Mouse (Mus musculus): ENCODE measurements around the gene Ifna2.

The Ifna2 gene

DNA sequence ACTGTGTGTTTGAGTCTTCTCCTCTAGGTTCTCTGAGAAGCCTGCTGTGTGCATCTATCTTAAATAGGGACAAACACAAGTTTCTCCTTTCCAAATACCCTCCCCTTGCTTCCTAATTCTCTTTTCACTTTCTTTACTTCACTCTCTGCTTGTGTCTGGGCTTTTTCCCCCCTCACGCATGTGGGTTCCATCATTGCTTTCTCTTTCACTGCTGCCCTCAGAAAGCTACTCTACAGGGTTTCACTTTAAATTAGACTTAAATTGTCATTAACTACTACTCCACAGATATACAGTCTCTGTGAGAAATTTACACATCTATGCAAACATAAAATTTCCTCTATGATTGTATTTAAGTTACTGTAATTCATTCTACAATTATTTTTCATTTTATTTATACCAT, at the start of gene Ifna2:
Gene Ifna2 (minus strand): TSS at position 101 of the 400 bp plus-strand sequence.
- DNase-seq (ENCODE audit: extremely low read depth, insufficient read length, low spot score): no peak

DNA sequence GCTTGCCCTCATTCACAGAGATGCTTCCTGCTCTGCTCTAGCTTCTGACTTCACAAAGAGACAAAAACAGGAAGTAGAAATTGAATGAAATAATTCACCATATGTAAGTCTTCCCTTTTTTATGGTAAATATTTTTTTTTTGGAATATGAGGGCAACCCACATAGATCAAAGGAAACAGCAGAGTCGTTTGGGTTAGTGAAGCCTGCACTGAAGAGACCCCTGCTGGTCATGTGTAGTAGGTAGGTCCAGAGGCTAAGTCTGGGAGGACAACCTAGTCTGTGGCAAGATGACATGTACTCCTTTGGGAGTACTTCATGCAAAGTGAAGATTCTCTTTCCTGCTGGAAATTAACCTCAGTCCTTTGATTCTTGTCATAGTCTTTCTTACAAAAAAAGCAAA, 43.6 kb upstream of the Ifna2 start:
- DNase-seq (ENCODE audit: extremely low read depth, insufficient read length, low spot score): no peak

DNA sequence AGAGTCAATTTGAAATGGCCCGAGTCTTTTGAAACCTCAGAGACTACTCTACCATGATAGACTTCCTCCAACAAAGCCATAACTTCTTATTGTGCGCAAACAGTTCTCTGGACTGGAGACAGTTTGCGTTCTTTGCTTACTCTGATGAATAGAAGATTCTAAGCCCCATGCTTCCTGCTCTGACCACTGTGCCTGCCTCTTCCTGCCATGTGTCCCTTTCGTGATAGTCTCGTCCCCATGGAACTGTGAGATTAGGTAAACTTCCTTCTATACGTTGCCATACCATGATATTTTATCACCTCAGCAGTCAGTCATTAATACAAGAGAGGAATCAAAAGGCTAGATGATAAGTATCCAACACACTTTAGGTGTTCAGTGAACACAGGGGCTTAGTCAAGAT, 43.0 kb upstream of the Ifna2 start:
- DNase-seq (ENCODE audit: extremely low read depth, insufficient read length, low spot score): no peak

DNA sequence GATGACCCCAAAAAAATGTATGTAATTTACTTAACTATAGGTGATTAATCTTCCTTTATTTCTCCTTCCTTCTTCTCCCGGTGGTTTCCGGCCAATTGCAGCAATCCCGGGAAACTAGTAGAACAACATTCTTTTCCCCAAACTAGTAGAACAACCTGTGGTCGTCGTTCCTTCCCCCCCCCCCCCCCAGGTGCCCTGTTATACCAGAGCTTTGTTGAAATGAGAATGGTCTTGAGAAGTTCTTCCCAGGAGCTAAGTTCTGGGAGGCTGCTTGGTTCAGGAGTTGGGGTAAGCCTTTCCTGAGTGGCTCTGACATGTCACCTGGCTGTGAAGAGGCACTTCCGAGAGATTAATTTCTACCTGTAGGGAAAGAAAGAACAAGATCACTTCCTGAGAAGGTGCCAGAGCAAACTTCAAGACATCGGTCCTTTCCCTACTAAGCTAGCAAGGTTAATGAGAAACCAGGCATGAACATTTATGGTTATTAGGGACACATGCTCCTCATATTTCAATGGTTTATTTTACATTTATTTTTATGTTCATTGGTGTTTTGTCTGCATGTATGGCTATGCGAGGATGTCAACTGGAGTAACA, 39.9 kb upstream of the Ifna2 start:
- no peak for DNase-seq (ENCODE audit: extremely low read depth, insufficient read length, low spot score)

DNA sequence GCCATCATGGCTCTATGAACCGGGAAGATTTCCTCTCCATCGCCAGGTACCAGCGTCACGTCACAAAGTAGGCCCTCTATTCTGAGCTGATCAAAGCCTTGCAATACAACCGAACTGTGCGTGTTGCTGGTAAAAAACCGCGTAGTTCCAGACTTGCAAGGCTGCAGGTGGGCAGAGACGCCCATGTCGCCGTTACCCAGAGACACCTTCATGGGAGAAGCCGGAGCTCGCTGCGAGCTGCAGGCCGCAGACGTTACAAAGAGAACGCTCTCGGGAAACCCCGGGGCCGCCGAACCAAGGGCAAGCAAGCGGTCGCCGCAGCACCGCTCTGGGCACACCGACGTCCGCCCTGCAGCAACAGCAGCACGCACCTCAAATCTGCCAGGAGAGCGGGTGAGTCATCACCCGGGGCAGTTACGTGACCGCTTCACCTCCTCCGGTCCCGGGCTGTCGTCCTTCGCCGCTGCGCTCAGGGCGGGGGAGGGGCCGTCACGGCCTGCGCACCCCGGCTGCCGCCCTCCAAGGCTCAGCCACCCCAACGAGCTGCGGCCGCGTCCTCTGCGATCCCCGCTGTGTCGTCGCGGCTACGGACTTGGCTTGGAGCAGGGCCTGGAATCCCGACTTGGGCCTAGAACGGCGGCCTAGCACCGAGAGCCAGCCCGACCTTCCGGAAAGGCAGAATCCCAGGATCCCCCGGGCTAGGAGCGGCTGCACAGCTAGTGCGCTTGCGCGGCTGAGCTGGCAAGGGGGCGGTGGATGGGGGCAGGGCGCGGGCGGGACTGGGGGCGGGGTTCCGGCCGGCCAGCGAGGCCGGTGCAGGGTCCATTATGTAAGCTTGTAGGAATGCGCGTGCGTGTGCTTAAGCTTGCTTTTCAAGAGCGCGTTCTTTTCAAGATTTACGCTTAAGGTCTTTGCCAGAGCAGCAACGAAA, 38.3 kb upstream of the Ifna2 start, which contains the start of the genes Gm26566 and Klhl9:
Gene Gm26566 (plus strand): TSS at position 15 of the 931 bp plus-strand sequence.
Gene Klhl9 (minus strand): TSS at position 675 of the 931 bp plus-strand sequence.
- DNase-seq (ENCODE audit: extremely low read depth, insufficient read length, low spot score): peak; percentile 98

DNA sequence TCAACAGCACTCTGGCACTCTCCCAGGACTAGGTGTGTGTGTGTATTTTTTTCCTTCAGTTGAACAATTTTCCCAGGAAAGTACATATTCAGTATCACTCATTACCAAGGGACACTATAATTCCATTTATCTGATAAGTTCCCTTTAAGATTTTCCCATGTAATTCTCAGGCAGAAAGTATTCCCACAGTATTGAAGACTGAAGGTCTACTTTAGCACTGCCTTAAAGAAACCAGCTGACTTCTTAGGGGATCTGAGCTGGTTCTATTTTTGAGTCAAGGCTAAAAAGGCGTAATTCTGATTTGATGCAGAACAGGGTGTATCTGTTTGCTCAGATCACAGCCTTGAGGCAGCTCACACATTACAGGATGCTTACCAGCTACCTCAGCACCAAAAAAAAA, 35.0 kb upstream of the Ifna2 start:
- DNase-seq (ENCODE audit: extremely low read depth, insufficient read length, low spot score): no peak

DNA sequence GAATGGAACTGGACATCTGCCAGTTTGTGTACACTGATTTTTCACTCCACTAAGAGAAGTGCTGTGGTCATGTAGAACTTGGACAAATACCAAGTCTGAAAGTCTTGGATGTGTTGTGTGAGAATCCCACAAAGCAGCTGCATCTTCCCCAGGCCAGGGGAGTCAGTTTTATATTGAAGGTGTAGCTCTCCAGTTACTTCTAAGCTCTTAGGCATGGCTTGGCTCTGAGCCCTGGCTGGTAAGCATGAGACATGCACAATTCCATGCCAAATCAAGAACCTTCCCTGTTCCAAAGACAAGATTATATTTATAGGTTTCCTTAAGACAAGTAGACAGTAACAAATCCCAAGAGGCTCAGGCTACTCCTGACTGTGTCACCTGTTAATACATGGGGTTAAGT, 31.3 kb upstream of the Ifna2 start:
- peak; percentile 63 for DNase-seq (ENCODE audit: extremely low read depth, insufficient read length, low spot score)

DNA sequence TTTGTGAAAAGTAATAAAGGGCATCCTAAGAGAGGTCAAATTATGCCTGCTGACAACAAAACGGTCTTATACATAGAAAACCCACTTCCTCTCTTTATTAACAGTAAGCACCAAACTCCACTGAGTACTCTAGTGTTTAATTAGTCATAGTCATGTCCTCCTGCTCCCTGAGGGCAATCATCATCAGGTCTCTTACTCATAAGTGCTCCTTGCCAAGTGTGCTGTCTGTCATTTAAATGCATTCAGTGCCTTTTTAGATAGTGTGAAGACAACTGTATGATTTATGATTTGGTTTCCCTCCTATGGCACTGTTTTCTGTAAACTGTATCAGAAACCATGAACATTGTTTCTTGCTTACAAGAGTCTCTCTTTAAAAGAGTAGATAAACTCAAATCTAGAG, 30.6 kb upstream of the Ifna2 start:
- DNase-seq (ENCODE audit: extremely low read depth, insufficient read length, low spot score): peak; percentile 53

DNA sequence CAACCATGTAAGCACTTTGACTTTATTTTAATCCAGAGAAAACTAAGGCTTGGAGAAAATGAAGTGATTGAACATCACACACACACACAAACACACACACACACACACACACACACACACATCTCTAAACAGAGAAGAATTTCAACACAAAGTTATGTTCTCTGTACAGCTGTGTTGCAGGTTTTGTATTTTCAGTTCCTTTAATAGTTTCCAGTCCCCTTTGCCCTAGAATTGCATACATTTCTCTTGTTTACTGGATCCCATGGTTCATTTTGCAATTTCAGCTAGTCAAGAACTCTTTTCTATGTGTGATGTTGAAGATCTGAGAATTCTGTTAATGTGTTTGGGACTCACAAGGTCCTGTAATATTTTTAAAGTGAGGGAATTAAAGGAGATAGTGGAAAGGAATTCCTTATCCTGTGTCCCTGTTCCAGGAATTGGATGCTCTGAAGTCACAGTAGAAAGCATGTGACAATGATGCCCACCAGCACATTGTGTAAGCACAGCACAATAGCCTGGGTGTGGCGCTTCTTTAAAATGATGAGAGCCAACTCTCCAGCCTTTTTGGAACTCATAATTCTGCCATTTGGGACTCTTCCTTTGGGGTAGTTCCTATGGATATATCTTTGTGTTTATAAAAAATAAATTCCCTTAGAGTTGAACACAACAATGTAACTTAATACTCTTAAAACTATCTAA, 23.6 kb upstream of the Ifna2 start:
- DNase-seq (ENCODE audit: extremely low read depth, insufficient read length, low spot score): no peak

DNA sequence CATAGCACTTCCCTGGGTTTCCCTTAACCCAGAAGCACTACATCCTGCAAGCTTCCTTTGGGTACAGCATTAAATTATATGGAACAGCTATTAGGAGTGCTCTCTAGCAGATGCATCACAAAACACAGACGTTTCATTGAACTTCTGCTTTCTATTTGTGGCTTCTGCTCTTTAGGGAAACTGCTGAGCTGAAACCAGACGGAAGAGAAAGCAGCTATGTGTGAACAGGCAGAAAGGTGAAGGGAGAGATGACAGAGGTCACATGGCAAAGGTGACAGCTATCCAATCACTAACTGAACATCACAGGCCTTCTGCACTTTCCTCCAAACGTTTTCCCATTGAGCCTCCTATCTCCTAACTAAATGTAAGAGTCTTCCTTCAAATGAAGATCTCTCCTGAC, 22.2 kb upstream of the Ifna2 start:
- no peak for DNase-seq (ENCODE audit: extremely low read depth, insufficient read length, low spot score)

DNA sequence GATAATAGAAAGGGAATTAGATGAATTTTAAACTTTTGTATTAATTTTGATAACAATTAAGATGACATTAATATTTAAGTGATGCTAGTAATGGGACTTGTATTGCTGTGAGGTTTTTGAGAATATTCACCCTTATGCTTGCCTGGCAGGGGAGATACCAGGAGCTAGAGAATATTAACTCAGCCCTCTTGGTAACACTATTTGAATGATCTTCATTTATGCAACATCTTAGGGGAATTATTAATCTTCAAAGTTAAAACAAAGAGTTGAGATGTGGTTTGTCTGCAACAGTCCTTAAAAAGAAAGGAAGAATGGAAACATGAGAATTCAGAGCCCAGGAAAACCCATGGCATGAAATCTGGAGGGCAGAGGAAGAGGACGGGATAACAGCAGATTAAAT, 15.6 kb upstream of the Ifna2 start:
- DNase-seq (ENCODE audit: extremely low read depth, insufficient read length, low spot score): no peak

DNA sequence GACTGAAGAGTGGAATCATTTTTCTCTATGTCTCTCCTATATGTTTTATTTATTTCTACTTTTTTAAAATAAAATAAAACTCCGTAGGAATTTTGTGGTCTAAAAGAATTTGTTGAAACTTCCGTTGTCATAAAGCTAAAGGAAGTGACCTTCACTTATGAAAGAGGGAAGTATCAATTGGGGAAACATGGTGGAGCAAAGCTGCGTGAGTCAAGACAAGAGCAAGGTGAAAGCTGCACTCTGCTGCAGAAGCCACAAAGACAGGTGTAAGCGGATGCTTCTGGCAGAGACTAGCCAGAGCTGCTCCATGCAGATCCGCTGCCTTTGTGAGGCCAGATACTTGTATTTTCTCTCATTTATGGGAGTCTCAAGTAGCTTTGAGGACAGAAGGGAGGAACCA, 15.1 kb upstream of the Ifna2 start:
- no peak for DNase-seq (ENCODE audit: extremely low read depth, insufficient read length, low spot score)

DNA sequence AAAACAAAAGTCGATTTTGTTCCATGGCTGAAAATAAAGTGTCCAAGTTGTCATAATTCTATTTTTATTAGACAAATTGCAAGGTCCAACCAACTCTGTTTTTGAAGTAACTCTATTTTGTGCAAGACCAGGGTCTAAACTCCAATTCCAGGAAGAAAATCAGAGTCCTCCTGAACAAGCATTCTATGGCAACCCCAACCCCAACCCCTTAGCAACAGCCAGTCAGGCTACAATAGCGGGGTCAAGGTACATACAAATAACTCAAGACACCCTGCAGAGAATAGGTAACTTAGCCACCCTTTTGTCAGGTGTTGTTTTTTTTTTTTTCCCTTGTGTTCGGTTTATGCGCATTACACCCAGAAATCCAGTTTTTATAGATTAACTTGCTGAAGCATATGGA, 14.0 kb upstream of the Ifna2 start:
- no peak for DNase-seq (ENCODE audit: extremely low read depth, insufficient read length, low spot score)

DNA sequence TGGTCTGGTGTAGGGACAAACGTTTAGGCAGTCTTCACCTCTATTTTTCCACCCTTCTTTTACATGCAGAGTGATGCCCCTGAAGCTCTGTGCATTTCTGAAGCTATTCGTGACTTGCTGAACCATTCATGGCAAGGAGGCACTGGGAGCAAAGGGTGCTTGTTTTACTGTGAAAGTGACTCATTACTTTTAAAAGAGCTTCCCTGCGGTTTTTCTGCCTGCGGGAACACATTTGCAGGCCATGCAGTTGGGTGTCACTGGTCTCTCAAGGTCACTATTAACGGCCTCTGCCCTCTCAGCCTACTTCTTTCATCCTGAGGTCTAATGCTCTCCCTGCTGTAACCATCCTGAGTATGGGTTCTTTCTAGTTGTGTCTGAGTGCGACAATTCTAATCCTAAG, 13.4 kb upstream of the Ifna2 start:
- no peak for DNase-seq (ENCODE audit: extremely low read depth, insufficient read length, low spot score)

DNA sequence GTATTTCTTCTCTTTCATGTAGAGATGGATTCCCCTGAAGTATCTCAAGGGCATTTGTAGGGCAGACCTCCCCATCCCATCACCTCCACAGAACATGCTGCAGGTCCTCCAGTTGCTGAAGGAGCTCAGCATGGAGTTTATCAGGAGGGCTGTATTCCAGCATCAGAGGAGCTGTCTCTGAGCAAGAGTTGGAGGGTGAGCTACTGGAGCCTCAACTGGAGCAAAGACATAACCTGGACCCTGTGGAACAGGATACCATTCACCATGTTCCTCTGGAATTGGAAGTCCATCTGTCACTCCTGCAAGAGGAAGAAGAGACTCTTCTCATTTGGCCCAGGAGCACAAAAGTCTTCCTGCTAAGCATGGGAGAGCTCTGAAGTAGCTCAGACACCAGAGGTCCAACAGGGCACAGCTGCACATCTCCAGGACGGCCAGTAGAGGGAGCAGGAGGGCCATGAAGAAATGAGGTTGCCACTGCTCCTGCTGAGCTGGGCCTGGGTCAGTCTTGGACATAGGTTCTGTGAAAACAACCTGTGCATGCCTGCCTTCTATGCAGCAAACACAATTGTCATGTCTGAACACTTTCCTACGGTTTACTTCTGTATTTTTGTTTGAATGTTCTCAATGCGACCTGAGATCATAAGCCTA, 12.6 kb upstream of the Ifna2 start:
- DNase-seq (ENCODE audit: extremely low read depth, insufficient read length, low spot score): no peak

DNA sequence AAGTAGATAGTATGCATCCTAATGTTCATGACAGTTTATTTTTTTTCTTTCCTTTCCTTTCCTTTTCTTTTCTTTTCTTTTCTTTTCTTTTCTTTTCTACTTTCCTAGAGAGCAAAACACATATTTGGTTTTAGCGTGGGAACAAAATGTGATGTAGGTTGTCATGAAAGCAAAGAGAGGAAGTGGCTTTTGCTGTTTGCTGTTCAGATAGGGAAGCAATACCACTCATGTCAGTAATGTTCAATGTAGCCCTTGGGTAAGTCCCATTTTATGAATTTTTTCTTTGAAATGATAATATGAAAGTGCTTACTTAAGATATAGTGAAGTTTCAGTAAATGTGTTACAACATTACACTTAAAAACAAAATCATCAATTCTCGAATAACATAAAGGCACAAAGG, 9.7 kb upstream of the Ifna2 start:
- DNase-seq (ENCODE audit: extremely low read depth, insufficient read length, low spot score): no peak

DNA sequence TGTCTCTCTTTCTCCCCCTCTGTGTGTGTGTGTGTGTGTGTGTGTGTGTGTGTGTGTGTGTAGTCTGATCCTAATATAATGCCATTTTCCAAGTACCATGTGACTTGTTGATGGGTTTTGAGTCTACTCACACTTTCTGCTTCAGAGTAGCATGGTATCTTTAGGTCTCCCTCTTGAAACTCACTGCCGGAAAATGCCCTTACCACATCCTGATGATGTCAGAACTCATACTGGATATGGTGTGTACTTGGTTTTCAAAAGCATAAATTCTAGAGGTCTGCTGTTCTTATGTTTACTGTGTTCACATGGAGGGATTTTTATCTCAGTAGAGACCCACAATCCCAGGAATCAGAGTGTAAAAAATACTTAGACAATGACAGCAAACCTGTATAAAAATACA, 8.8 kb upstream of the Ifna2 start:
- no peak for DNase-seq (ENCODE audit: extremely low read depth, insufficient read length, low spot score)

DNA sequence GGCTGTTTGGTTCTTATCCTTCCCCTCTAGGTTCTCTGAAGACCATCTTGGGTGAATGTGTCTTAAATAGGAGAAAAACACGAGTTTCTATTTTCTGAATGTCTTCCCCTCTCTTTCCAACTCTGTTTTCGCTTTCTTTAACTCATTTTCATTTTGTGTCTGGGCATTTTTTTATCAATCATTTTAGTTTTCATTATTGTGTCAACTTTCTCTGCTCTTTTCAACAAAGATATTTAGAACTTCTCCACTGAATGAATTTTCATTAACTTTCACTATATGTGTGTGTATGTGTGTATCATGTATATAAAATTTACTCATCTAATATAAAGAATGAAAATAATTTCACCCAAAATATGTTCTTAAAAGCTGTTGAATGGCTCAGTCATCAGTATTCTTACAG, 7.5 kb upstream of the Ifna2 start, which contains the start of gene Ifnab:
Gene Ifnab (minus strand): TSS at position 101 of the 400 bp plus-strand sequence.
- DNase-seq (ENCODE audit: extremely low read depth, insufficient read length, low spot score): no peak

DNA sequence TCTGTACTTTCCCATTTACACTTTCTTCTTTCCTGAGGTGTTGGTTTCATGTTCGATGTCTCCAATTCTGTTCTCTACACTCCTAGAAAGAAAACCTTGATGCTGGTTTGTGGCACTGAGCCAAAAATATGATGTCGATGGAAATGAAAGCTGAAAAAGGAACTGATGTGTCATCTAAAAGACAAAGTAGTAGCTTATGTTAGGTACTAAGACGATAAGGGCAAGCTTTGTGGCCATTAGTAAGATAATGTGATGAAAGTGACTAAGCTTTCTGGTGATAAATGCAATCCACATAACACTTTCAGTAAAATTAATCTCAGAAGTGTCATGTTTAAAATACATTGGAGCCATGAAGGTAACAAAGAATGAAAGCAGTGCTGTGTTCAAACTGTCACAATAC, 2.4 kb downstream of the Ifna2 start:
- DNase-seq (ENCODE audit: extremely low read depth, insufficient read length, low spot score): no peak

DNA sequence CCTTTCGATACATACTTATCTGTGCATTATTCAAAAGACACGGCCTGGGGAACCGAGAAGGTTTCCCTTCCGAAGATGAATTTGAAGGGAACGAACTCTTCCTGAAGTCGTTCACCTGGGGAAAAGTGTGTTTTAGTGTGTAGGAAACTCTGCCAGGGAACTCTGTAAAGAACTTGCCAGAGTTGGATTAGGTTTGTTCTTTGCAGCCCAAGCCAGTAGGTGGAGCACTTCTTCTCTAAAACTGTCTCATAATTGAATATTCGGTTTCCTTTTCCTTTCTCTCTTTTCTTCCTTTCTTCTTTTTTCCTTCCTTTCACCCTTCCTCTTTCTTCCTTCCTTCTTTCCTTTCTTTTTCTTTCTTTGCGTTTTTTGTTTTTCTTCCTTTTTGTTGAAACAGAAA, 3.4 kb downstream of the Ifna2 start:
- no peak for DNase-seq (ENCODE audit: extremely low read depth, insufficient read length, low spot score)

DNA sequence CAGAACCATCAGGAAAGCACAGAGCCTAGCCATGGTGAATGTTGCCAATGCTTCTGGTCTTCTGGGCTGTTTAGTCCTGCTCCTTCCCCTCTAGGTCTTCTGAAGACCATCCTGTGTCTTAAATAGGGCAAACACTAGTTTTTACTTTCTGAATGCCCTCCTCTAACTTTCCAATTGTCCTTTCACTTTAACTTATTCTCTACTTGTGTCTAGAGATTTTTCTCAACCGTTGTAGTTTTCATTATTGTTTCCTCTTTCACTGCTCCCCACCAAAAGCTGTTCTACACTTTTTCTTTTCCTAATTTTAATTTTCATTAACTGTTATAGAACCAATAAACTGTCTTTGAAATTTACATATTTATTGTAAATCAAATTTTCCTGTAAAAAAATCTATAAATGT, 6.9 kb downstream of the Ifna2 start, which contains the start of gene Ifna16:
Gene Ifna16 (minus strand): TSS at position 101 of the 400 bp plus-strand sequence.
- DNase-seq (ENCODE audit: extremely low read depth, insufficient read length, low spot score): no peak

Measured in 3134 (cell line).